Mouse (Mus musculus): ENCODE results near the gene Sox13. TPM values are rescaled to one million over a fixed set of nuclear protein-coding genes. Genes with fewer than 3 reads are reported as not detected.

The Sox13 gene
- polyA plus RNA-seq, 1 experiment from 2014 or later, result 13.3 TPM

GRCm38 (mm10) chr1:133423166-133423542 is 1.0 kb downstream of the Sox13 start:
- WGBS, result 1% methylated on average over 31 of the region's 31 CpGs
- Histone ChIP-seq H3K9ac (peak overlapping the region; percentile 87), H3K36me3 (replicated peaks) (no peaks in the 10 kb centered on the region), H3K27me3 (peaks cover 10% of the 10 kb centered on the region; the same call in 1 of the 2 replicates), H3K9me3 (no peaks in the 10 kb centered on the region), H3K4me3 (replicated peaks) (peak overlapping the region; percentile 85), H3K4me1 (peaks cover 46% of the 10 kb centered on the region), H3K27ac (peak overlapping the region; percentile 89; the same call in 1 of the 2 replicates), H3K4me2 (peak overlapping the region; percentile 97)
- peak; percentile 17 for ATAC-seq (ENCODE audit: low FRiP score)

GRCm38 (mm10) chr1:133422615-133423161 is 1.5 kb downstream of the Sox13 start:
- peak overlapping the region; percentile 87 for H3K9ac ChIP-seq

GRCm38 (mm10) chr1:133421975-133422570 is 2.1 kb downstream of the Sox13 start:
- Histone ChIP-seq H3K9me3 (no peaks in the 10 kb centered on the region), H3K4me1 (peaks cover 57% of the 10 kb centered on the region), H3K4me2 (peak overlapping the region; percentile 97), H3K4me3 (replicated peaks) (peak overlapping the region; percentile 85), H3K27me3 (peaks cover 10% of the 10 kb centered on the region; the same call in 1 of the 2 replicates), H3K36me3 (replicated peaks) (no peaks in the 10 kb centered on the region), H3K27ac (no peak overlapping the region), H3K9ac (peak overlapping the region; percentile 87)
- no peak for ATAC-seq (ENCODE audit: low FRiP score)
- WGBS, result 43% methylated on average over 16 of the region's 16 CpGs

More at GRCm38 (mm10) chr1:133422615-133423161, 1.5 kb downstream of the Sox13 start:
- Histone ChIP-seq H3K4me1 (peaks cover 51% of the 10 kb centered on the region), H3K9me3 (no peaks in the 10 kb centered on the region), H3K4me2 (peak overlapping the region; percentile 97), H3K27me3 (peaks cover 10% of the 10 kb centered on the region; the same call in 1 of the 2 replicates), H3K36me3 (replicated peaks) (no peaks in the 10 kb centered on the region), H3K4me3 (replicated peaks) (peak overlapping the region; percentile 85), H3K27ac (no peak overlapping the region)
- WGBS, result under 1% methylated on average over 29 of the region's 29 CpGs
- ATAC-seq (ENCODE audit: low FRiP score), result peak; percentile 24; the same call in 1 of the 2 replicates

DNA sequence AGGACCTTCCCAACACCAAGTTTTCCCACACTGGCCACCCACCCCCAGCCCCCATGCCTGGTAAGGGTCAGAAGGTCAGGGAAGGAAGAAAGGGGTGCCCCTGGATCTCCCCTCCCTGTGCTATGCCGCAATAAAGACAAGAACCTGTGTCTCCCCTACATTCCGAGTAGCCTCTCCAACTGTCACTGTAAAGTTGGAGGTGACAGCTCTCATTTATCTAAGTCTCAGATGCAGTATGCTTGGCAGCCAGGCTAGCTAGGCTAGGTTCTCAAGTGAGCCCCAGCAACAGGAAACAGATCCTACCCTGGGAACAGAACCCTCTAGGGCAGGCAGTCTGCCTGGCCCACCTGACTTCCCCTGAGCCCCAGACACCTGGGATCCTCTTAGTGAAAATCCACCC is 3.1 kb downstream of the Sox13 start:
- H3K27me3 ChIP-seq, result peaks cover 10% of the 10 kb centered on the region; the same call in 1 of the 2 replicates
- H3K4me2 ChIP-seq, result no peak overlapping the region
- WGBS, result 40% methylated on average over 2 of the region's 2 CpGs
- no peak for ATAC-seq (ENCODE audit: low FRiP score)
- H3K9me3 ChIP-seq, result no peaks in the 10 kb centered on the region
- H3K4me1 ChIP-seq, result peaks cover 63% of the 10 kb centered on the region
- no peak overlapping the region for H3K27ac ChIP-seq
- H3K9ac ChIP-seq, result no peak overlapping the region
- no peaks in the 10 kb centered on the region for H3K36me3 ChIP-seq (replicated peaks)
- no peak overlapping the region for H3K4me3 ChIP-seq (replicated peaks)

GRCm38 (mm10) chr1:133420491-133420890 is 3.7 kb downstream of the Sox13 start:
- no peak overlapping the region for H3K4me3 ChIP-seq (replicated peaks)
- no peak overlapping the region for H3K27ac ChIP-seq
- H3K4me1 ChIP-seq, result peaks cover 64% of the 10 kb centered on the region
- no peak overlapping the region for H3K4me2 ChIP-seq
- H3K9ac ChIP-seq, result no peak overlapping the region
- no peaks in the 10 kb centered on the region for H3K9me3 ChIP-seq
- peaks cover 10% of the 10 kb centered on the region; the same call in 1 of the 2 replicates for H3K27me3 ChIP-seq
- WGBS, result 79% methylated on average over 3 of the region's 3 CpGs
- no peak for ATAC-seq (ENCODE audit: low FRiP score)
- no peaks in the 10 kb centered on the region for H3K36me3 ChIP-seq (replicated peaks)

- ATAC-seq (ENCODE audit: low FRiP score), result no peak
- Histone ChIP-seq H3K27me3 (peaks cover 10% of the 10 kb centered on the region; the same call in 1 of the 2 replicates), H3K4me3 (replicated peaks) (no peak overlapping the region), H3K36me3 (replicated peaks) (no peaks in the 10 kb centered on the region), H3K9me3 (no peaks in the 10 kb centered on the region), H3K9ac (no peak overlapping the region), H3K4me2 (no peak overlapping the region), H3K27ac (no peak overlapping the region), H3K4me1 (peaks cover 73% of the 10 kb centered on the region)
- WGBS, result 82% methylated on average over 3 of the region's 3 CpGs
These were observed 4.9 kb downstream of the Sox13 start for GRCm38 (mm10) chr1:133419178-133419834.

GRCm38 (mm10) chr1:133418164-133418800 is 5.9 kb downstream of the Sox13 start:
- Histone ChIP-seq H3K4me3 (replicated peaks) (peak overlapping the region; percentile 31), H3K9me3 (no peaks in the 10 kb centered on the region), H3K27me3 (peaks cover 13% of the 10 kb centered on the region; the same call in 1 of the 2 replicates), H3K27ac (no peak overlapping the region), H3K4me2 (peak overlapping the region; percentile 62), H3K9ac (peak overlapping the region; percentile 56), H3K4me1 (peaks cover 77% of the 10 kb centered on the region), H3K36me3 (replicated peaks) (no peaks in the 10 kb centered on the region)
- ATAC-seq (ENCODE audit: low FRiP score), result no peak
- 10% methylated on average over 28 of the region's 28 CpGs for WGBS

DNA sequence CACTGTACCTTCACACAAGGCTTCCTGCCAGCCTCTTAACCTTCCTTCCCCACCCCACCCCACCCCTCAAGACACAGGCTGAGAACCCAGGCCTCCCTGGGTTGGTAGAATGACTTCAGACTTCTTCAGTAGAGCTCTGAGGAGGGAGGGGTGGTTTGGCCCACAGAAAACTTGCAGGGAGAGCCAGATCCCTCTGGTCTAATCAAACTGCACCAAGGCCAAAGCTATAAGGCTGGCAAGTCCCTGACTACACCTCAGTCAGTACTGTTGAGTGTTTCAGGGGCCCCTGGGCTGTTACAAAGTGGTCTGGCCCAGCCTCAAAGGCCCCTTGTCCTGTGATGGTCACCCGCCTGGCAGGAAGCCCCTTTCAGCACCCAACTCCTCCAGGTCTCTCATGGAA is 6.6 kb downstream of the Sox13 start:
- Histone ChIP-seq H3K36me3 (replicated peaks) (no peaks in the 10 kb centered on the region), H3K9ac (no peak overlapping the region; the same call in 1 of the 2 replicates), H3K27ac (no peak overlapping the region), H3K4me1 (peaks cover 74% of the 10 kb centered on the region), H3K4me2 (no peak overlapping the region), H3K4me3 (replicated peaks) (no peak overlapping the region), H3K9me3 (no peaks in the 10 kb centered on the region), H3K27me3 (peaks cover 13% of the 10 kb centered on the region; the same call in 1 of the 2 replicates)
- ATAC-seq (ENCODE audit: low FRiP score), result no peak
- 79% methylated on average over 1 of the region's 1 CpGs for WGBS

DNA sequence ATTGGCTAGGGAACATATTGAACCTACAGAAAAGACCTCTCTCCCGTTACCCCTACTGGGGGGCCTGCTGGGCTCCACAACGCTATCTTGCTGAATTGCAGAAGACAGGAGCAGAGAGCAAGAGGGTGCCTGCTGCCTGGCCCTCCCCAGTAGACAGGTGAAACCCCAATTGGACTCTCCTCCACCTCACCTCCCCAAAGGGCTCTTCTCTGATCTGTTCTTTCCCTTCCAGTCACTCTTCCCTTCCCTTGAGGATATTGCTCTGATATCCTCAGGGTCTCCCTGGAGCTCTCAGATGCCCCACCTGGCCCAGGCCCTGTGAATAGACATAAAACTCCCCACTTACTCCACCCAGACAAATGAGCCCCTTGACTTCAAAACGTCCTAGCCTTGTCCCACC is 7.1 kb downstream of the Sox13 start:
- no peak overlapping the region for H3K9ac ChIP-seq

DNA sequence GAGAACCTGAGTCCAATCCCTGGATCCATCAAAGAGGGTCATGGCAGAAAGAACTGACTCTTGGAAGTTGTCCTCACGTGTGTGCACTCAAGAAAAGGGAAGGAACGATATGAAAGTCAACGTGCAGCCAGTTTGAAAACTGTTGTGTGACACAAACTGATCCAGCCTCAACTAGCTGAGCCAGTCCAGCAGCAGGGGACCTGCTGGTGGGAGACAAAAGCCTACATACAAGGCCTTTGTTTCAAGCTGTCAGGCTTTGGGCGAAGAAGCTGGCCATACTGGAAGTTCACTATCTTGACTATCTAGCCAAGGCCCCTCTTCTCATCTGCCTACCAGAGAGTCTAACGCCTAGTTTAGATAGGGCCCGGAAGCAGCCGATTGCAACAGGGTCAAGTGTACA is 7.7 kb downstream of the Sox13 start:
- H3K4me2 ChIP-seq, result no peak overlapping the region
- H3K4me3 ChIP-seq (replicated peaks), result no peak overlapping the region
- no peak overlapping the region for H3K27ac ChIP-seq
- peaks cover 74% of the 10 kb centered on the region for H3K4me1 ChIP-seq
- H3K9me3 ChIP-seq, result no peaks in the 10 kb centered on the region
- WGBS, result 89% methylated on average over 7 of the region's 7 CpGs
- no peak for ATAC-seq (ENCODE audit: low FRiP score)
- no peaks in the 10 kb centered on the region for H3K36me3 ChIP-seq (replicated peaks)
- H3K9ac ChIP-seq, result no peak overlapping the region
- H3K27me3 ChIP-seq, result peaks cover 13% of the 10 kb centered on the region; the same call in 1 of the 2 replicates

More for the DNA sequence above, 7.1 kb downstream of the Sox13 start:
- Histone ChIP-seq H3K4me2 (no peak overlapping the region), H3K27me3 (peaks cover 13% of the 10 kb centered on the region; the same call in 1 of the 2 replicates), H3K4me3 (replicated peaks) (no peak overlapping the region), H3K4me1 (peaks cover 74% of the 10 kb centered on the region), H3K9me3 (no peaks in the 10 kb centered on the region), H3K27ac (no peak overlapping the region), H3K36me3 (replicated peaks) (no peaks in the 10 kb centered on the region)
- 76% methylated on average over 3 of the region's 3 CpGs for WGBS
- no peak for ATAC-seq (ENCODE audit: low FRiP score)

DNA sequence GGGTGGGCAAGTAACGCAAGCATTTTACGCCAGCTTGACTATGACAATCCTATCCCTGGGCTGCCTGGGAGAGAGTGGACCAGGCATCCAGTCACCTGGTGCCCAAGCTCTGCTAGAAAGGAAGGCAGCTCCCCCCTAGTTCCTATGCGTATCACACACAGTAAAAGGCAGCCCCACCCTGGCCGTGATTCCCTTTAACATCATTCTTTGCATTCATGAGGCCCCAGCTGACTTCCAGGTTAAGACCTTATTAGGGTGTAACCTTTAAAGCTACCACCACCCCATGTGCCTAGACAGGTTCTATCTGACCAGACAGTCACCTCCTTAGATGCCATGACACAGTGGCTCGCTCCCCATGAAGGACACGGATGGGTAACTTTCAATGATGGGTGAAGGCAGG is 8.7 kb downstream of the Sox13 start:
- Histone ChIP-seq H3K4me1 (peaks cover 71% of the 10 kb centered on the region), H3K4me3 (replicated peaks) (no peak overlapping the region), H3K27ac (no peak overlapping the region), H3K9me3 (no peaks in the 10 kb centered on the region), H3K4me2 (no peak overlapping the region), H3K36me3 (replicated peaks) (no peaks in the 10 kb centered on the region), H3K9ac (no peak overlapping the region), H3K27me3 (peaks cover 8% of the 10 kb centered on the region; the same call in 1 of the 2 replicates)
- 65% methylated on average over 6 of the region's 6 CpGs for WGBS
- no peak for ATAC-seq (ENCODE audit: low FRiP score)

GRCm38 (mm10) chr1:133415086-133415485 is 9.1 kb downstream of the Sox13 start:
- no peak overlapping the region for H3K4me2 ChIP-seq
- no peak for ATAC-seq (ENCODE audit: low FRiP score)
- H3K36me3 ChIP-seq (replicated peaks), result no peaks in the 10 kb centered on the region
- H3K4me1 ChIP-seq, result peaks cover 72% of the 10 kb centered on the region
- H3K27me3 ChIP-seq, result peaks cover 8% of the 10 kb centered on the region; the same call in 1 of the 2 replicates
- 51% methylated on average over 7 of the region's 7 CpGs for WGBS
- no peak overlapping the region for H3K27ac ChIP-seq
- no peak overlapping the region for H3K4me3 ChIP-seq (replicated peaks)
- H3K9ac ChIP-seq, result no peak overlapping the region
- H3K9me3 ChIP-seq, result no peaks in the 10 kb centered on the region
